Mouse (Mus musculus): ENCODE results near the gene Sugp2.
"Not testable (repeated sequence)": the region's sequence is repeated elsewhere in the genome, so short reads cannot be mapped to it uniquely, and the experiment has no call there.

The Sugp2 gene

DNA sequence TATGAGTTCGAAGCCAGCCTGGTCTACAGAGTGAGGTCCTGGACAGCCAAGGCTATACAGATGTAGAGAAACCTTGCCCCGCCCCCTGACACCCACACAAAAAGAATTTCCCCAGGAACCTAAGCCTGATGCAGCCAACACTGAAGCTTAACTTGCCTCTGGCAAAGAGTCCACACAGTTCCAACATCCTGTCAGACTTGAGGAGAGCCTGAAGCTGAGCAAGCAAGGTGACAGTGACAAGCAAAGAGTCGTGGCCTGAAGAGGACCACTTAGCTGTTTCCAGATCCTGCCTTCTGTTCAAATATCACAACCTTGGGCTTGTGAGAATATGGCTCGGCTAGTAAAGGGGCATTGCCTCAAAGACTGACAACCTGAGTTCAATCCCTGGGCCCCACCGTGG is 18.9 kb upstream of the Sugp2 start:
- no peaks in the 10 kb centered on the region for H3K9me3 ChIP-seq (ENCODE audit: low read length)
- H3K36me3 ChIP-seq (ENCODE audit: insufficient read depth, low read length): peaks cover 3% of the 10 kb centered on the region; the same call in 1 of the 2 replicates
- TF ChIP-seq NANOG (IDR thresholded peaks at IDR 0.05; ENCODE audit: borderline replicate concordance, low read length) (no peak), POU5F1 (IDR thresholded peaks at IDR 0.05; ENCODE audit: borderline replicate concordance, low read length) (no peak), CTCF (conservative IDR thresholded peaks at IDR 0.05; ENCODE audit: low read length) (no peak)
- no peak overlapping the region for H3K4me3 ChIP-seq (replicated peaks; ENCODE audit: low read length)
- peaks cover 9% of the 10 kb centered on the region for H3K27me3 ChIP-seq (ENCODE audit: insufficient read depth, low read length)
- H3K4me1 ChIP-seq (replicated peaks; ENCODE audit: low read depth, low read length): peaks cover 39% of the 10 kb centered on the region

DNA sequence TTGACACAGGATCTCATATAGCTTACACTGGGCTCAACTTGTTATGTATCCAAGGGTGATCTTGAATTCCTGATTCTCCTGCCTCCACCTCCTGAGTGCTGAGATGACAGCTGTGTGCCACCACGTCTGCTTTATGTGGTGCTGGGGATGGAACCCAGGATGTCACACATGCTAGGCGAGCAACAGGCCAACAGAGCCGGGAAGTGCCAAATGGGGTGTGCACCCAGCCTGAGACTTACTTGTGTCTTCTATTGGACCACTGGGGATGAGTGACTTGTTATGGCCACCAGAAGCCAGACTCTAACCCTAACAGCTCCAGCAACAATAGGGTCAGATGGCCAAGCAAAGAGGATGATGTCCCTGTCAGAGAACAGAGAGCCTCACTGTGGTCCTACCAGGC is 17.9 kb upstream of the Sugp2 start:
- H3K9me3 ChIP-seq (ENCODE audit: low read length); H3K27me3 ChIP-seq (ENCODE audit: insufficient read depth, low read length); H3K4me3 ChIP-seq (replicated peaks; ENCODE audit: low read length): not testable (repeated sequence)
- Histone ChIP-seq H3K4me1 (replicated peaks; ENCODE audit: low read depth, low read length) (peaks cover 28% of the 10 kb centered on the region), H3K36me3 (ENCODE audit: insufficient read depth, low read length) (peaks cover 14% of the 10 kb centered on the region)

DNA sequence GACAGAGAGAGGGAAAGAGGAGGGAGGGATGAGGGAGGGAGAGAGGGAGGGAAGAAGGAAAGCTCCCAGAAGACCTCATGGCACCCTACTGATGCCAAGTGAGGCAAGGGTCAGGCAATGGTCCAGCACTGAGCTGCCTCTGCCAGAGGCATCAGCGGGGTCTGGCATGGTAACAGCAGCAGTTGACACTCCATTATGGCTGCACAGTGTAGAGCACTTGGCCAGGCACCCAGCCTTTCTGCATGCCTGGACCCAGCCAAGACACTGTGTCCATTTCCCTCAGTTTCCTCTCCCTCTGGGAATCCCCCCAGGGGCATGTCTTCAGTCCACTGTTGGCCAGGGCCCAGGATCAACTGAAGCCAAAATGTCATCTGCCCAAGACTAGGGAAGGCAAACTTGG is 17.5 kb upstream of the Sugp2 start:
- H3K4me3 ChIP-seq (replicated peaks; ENCODE audit: low read length): no peak overlapping the region
- H3K27me3 ChIP-seq (ENCODE audit: insufficient read depth, low read length): peaks cover 9% of the 10 kb centered on the region
- TF ChIP-seq NANOG (IDR thresholded peaks at IDR 0.05; ENCODE audit: borderline replicate concordance, low read length) (no peak), CTCF (conservative IDR thresholded peaks at IDR 0.05; ENCODE audit: low read length) (no peak), POU5F1 (IDR thresholded peaks at IDR 0.05; ENCODE audit: borderline replicate concordance, low read length) (no peak)
- H3K9me3 ChIP-seq (ENCODE audit: low read length): no peaks in the 10 kb centered on the region
- peaks cover 18% of the 10 kb centered on the region for H3K36me3 ChIP-seq (ENCODE audit: insufficient read depth, low read length)
- peaks cover 24% of the 10 kb centered on the region for H3K4me1 ChIP-seq (replicated peaks; ENCODE audit: low read depth, low read length)

DNA sequence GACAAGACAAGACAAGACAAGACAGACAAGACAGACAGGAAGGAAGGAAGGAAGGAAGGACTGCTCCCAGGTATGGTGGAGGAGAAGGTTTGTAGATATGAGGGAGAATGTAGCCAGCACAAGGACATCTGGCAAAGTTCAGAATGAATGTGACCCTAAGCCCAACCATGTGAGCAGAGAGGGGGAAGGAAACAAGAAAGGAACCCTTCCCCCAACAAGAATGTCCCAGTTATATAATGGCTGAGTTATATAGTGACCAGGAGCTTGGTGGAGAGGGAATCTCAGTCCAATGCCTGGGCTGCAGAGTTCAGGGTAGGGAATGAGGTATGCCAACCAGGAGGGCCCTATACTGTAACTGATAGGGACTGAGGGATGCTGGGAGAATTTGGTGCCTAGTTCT is 16.6 kb upstream of the Sugp2 start:
- TF ChIP-seq CTCF (conservative IDR thresholded peaks at IDR 0.05; ENCODE audit: low read length) (no peak), POU5F1 (IDR thresholded peaks at IDR 0.05; ENCODE audit: borderline replicate concordance, low read length) (no peak)
- peaks cover 9% of the 10 kb centered on the region for H3K27me3 ChIP-seq (ENCODE audit: insufficient read depth, low read length)
- peaks cover 28% of the 10 kb centered on the region for H3K4me1 ChIP-seq (replicated peaks; ENCODE audit: low read depth, low read length)
- H3K4me3 ChIP-seq (replicated peaks; ENCODE audit: low read length): no peak overlapping the region
- peaks cover 26% of the 10 kb centered on the region for H3K36me3 ChIP-seq (ENCODE audit: insufficient read depth, low read length)
- H3K9me3 ChIP-seq (ENCODE audit: low read length): no peaks in the 10 kb centered on the region

DNA sequence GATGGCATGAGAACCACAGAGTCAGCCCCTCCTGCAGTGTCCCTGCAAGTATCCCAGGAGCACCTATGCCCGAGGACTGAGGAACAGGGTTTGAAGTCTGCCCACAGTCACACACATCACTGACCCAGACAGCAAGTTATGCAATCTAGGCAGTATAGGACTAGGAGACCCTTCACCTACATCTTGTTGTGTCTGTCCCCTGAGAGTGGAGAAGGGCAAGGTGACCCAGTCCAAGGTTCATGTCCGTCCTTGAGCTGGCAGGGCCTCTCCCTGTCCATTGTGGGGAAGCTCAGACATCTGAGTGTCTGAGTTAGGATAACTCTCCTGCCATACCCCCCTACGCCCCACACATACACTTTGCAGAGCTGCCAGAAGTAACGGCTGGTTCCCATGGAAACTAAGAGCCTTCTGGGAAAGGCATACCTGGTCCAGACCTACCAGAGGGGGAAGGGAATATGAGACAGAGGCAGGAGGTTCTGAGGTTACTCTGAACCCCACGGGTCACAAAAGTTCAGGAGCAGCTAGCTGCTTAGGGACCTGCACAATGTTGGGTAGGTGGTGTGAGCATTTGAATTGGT is 14.8 kb upstream of the Sugp2 start:
- Histone ChIP-seq H3K9me3 (ENCODE audit: low read length) (no peaks in the 10 kb centered on the region), H3K27me3 (ENCODE audit: insufficient read depth, low read length) (peaks cover 9% of the 10 kb centered on the region), H3K4me1 (replicated peaks; ENCODE audit: low read depth, low read length) (peaks cover 35% of the 10 kb centered on the region), H3K36me3 (ENCODE audit: insufficient read depth, low read length) (peaks cover 44% of the 10 kb centered on the region), H3K4me3 (replicated peaks; ENCODE audit: low read length) (no peak overlapping the region)
- TF ChIP-seq POU5F1 (IDR thresholded peaks at IDR 0.05; ENCODE audit: borderline replicate concordance, low read length): no peak
- TF ChIP-seq NANOG (IDR thresholded peaks at IDR 0.05; ENCODE audit: borderline replicate concordance, low read length): no peak
- no peak for TF ChIP-seq CTCF (conservative IDR thresholded peaks at IDR 0.05; ENCODE audit: low read length)

DNA sequence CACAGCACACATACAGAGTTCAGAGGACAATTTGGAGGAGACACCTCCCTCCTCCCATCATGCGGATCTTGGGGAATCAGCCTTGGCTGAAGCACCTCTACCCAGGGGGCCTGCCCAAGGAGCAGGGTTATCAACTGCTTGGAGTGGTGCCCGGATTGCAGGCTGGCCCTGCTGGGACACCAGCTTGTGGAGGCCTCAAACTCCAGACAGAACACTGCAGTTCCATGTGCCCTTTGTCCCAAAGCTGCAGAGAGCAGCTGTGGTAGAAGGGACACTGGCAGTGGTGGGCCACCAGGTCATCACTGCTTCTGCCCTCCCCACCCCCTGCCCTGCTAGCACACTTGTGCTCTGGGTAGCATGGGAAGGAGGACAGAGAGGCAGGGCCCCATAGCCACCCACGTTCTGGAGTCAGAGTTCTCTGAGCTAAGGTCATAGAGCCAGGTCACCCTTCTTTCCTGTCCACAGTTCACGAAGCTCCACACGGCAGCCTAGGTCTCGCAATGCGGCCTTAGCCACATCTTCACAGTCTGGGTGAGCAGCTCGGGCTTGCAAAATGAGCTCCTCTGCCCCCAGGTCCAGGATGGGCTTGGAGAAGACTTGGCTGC is 13.7 kb upstream of the Sugp2 start:
- peaks cover 9% of the 10 kb centered on the region for H3K27me3 ChIP-seq (ENCODE audit: insufficient read depth, low read length)
- H3K9me3 ChIP-seq (ENCODE audit: low read length): no peaks in the 10 kb centered on the region
- peaks cover 42% of the 10 kb centered on the region for H3K4me1 ChIP-seq (replicated peaks; ENCODE audit: low read depth, low read length)
- H3K4me3 ChIP-seq (replicated peaks; ENCODE audit: low read length): no peak overlapping the region
- TF ChIP-seq CTCF (conservative IDR thresholded peaks at IDR 0.05; ENCODE audit: low read length): no peak
- no peak for TF ChIP-seq POU5F1 (IDR thresholded peaks at IDR 0.05; ENCODE audit: borderline replicate concordance, low read length)
- TF ChIP-seq NANOG (IDR thresholded peaks at IDR 0.05; ENCODE audit: borderline replicate concordance, low read length): no peak
- H3K36me3 ChIP-seq (ENCODE audit: insufficient read depth, low read length): peaks cover 55% of the 10 kb centered on the region

DNA sequence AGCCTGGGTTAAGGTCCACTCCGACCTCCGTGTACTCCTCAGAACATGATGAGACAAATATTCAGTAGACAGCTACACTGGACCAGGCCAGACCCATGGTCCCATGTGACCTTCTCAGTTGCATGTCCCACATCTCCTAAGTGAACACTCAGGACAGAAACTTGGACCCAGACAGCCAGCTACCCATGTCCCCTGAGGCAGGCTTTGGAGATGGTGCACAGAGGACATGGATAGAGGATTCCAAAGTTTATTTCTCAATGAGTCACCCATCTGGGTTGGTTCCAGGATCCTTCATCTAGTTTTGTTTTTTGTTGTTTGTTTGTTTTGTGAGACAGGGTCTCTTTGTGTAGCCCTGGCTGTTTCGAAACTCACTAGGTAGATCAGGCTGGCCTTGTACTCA is 13.1 kb upstream of the Sugp2 start:
- peaks cover 43% of the 10 kb centered on the region for H3K4me1 ChIP-seq (replicated peaks; ENCODE audit: low read depth, low read length)
- H3K9me3 ChIP-seq (ENCODE audit: low read length): no peaks in the 10 kb centered on the region
- TF ChIP-seq CTCF (conservative IDR thresholded peaks at IDR 0.05; ENCODE audit: low read length) (no peak), NANOG (IDR thresholded peaks at IDR 0.05; ENCODE audit: borderline replicate concordance, low read length) (no peak), POU5F1 (IDR thresholded peaks at IDR 0.05; ENCODE audit: borderline replicate concordance, low read length) (no peak)
- peaks cover 9% of the 10 kb centered on the region for H3K27me3 ChIP-seq (ENCODE audit: insufficient read depth, low read length)
- H3K36me3 ChIP-seq (ENCODE audit: insufficient read depth, low read length): peaks cover 60% of the 10 kb centered on the region
- H3K4me3 ChIP-seq (replicated peaks; ENCODE audit: low read length): no peak overlapping the region

DNA sequence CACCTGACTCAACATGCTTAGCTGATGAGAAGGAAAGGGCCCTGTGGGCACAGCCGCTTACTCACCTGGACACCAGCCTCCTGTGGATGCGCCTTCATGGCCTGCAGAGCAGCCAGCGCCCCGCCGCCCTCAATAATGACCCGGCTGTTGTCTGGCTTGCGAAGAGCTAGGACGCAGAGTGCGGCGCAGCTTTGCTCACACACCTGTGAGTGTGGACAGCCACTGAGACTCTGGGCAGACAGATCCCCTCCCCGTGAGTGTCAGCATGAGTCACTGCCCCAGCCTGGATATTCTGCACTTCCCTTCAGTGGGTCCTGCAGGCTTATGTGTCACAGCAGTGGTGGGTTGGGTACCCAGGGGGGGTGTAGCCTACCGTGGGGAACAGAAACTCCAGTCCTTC is 12.0 kb upstream of the Sugp2 start:
- 0 out of 2 replicates have a peak, but pooled peaks cover 4% of the 10 kb centered on the region for H3K27me3 ChIP-seq (ENCODE audit: insufficient read depth, low read length)
- peaks cover 62% of the 10 kb centered on the region for H3K36me3 ChIP-seq (ENCODE audit: insufficient read depth, low read length)
- TF ChIP-seq NANOG (IDR thresholded peaks at IDR 0.05; ENCODE audit: borderline replicate concordance, low read length) (no peak), CTCF (conservative IDR thresholded peaks at IDR 0.05; ENCODE audit: low read length) (no peak), POU5F1 (IDR thresholded peaks at IDR 0.05; ENCODE audit: borderline replicate concordance, low read length) (no peak)
- peak overlapping the region; percentile 14 for H3K4me3 ChIP-seq (replicated peaks; ENCODE audit: low read length)
- no peaks in the 10 kb centered on the region for H3K9me3 ChIP-seq (ENCODE audit: low read length)
- H3K4me1 ChIP-seq (replicated peaks; ENCODE audit: low read depth, low read length): peaks cover 44% of the 10 kb centered on the region

DNA sequence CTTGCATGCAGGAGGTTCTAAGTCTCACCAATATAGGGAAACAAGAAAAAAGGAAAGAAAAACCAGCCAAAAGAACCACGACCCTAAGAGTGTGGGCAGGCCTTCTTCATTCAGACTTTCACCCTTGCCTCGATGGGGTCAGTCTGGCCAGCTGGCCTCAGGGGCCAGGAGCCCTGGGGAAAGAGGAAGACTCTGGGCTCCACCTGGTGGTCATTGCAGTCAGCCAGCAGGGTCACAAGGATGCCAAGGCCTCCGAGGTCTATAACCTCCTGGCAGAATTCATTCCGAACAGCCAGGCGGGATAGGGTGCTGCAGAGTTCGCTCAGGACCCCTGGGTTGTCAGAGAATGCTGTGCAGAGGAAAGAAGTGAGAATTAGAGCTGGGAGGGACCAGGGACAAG is 10.7 kb upstream of the Sugp2 start:
- TF ChIP-seq NANOG (IDR thresholded peaks at IDR 0.05; ENCODE audit: borderline replicate concordance, low read length) (no peak), POU5F1 (IDR thresholded peaks at IDR 0.05; ENCODE audit: borderline replicate concordance, low read length) (no peak), CTCF (conservative IDR thresholded peaks at IDR 0.05; ENCODE audit: low read length) (no peak; the same call in 1 of the 2 replicates)
- Histone ChIP-seq H3K4me1 (replicated peaks; ENCODE audit: low read depth, low read length) (peaks cover 57% of the 10 kb centered on the region), H3K36me3 (ENCODE audit: insufficient read depth, low read length) (peaks cover 65% of the 10 kb centered on the region), H3K4me3 (replicated peaks; ENCODE audit: low read length) (no peak overlapping the region), H3K9me3 (ENCODE audit: low read length) (no peaks in the 10 kb centered on the region), H3K27me3 (ENCODE audit: insufficient read depth, low read length) (0 out of 2 replicates have a peak, but pooled peaks cover 3% of the 10 kb centered on the region)

All from E14TG2a.4 (cell line).